Mouse (Mus musculus): Measurements from ENCODE around the gene Pecam1. TPM values are rescaled to one million over a fixed set of nuclear protein-coding genes. Genes with fewer than 3 reads are reported as not detected.

Gene Pecam1
- polyA plus RNA-seq, 1 experiment from 2014 or later: 52.0 TPM

DNA sequence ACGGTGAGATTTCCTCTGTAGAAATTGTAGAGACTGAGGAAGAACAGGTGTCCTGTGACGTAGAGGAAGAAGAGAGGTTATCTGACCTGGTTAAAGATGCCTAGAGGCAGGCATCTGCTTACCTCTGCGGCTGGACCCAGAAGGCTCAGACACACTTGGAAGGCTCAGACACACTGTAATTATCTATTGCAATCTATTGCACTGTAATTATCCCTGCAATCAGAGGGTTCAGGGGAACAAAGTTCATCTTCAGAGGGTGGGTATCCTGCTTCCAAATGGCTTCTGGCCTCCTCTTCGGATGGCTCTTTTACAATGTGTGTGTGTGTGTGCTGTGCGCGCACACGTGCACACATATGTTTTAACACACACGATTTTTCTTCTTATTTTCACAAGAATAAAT, 30.0 kb downstream of the Pecam1 start:
- Histone ChIP-seq H3K9me3 (replicated peaks; ENCODE audit: control insufficient read depth, low read length) (no peaks in the 10 kb centered on the region), H3K4me3 (ENCODE audit: low read depth, low read length) (no peak overlapping the region), H3K9ac (ENCODE audit: low read depth, low read length) (no peak overlapping the region), H3K4me2 (no peak overlapping the region), H3K27ac (ENCODE audit: low read depth, low read length) (no peak overlapping the region), H3K27me3 (ENCODE audit: control insufficient read depth, insufficient read depth, low read length) (no peaks in the 10 kb centered on the region), H3K4me1 (ENCODE audit: control insufficient read depth, insufficient read depth, low read length) (peaks cover 11% of the 10 kb centered on the region), H3K36me3 (ENCODE audit: control insufficient read depth, insufficient read depth, low read length) (no peaks in the 10 kb centered on the region)
- 87% methylated on average over 8 of the region's 8 CpGs for WGBS (ENCODE audit: insufficient replicate concordance)
- ATAC-seq (replicated peaks; ENCODE audit: insufficient number of reproducible peaks, low FRiP score, low TSS enrichment): no peak

DNA sequence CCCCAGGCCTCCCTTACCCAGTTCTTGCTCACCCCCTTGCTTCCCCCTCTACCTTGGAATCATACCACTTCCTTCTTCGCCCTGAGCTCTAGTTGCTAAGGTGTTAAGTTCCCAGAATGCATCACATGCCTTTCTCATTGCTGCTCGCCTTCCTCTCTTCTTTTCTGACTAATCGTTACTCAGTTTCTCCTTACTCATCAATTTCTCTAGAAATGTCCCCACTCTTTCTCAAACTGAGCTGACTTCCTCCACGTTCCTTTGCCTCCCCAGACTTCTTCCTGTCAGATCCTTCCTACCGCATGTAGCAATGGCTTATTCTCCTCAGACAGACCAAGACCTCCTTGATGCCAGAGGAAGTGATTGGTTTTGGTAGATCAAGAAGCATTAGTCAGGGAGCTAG, 33.9 kb downstream of the Pecam1 start:
- H3K27me3 ChIP-seq (ENCODE audit: control insufficient read depth, insufficient read depth, low read length): no peaks in the 10 kb centered on the region
- ATAC-seq (replicated peaks; ENCODE audit: insufficient number of reproducible peaks, low FRiP score, low TSS enrichment): no peak
- H3K36me3 ChIP-seq (ENCODE audit: control insufficient read depth, insufficient read depth, low read length): no peaks in the 10 kb centered on the region
- no peak overlapping the region for H3K9ac ChIP-seq (ENCODE audit: low read depth, low read length)
- no peaks in the 10 kb centered on the region for H3K9me3 ChIP-seq (replicated peaks; ENCODE audit: control insufficient read depth, low read length)
- no peak overlapping the region for H3K27ac ChIP-seq (ENCODE audit: low read depth, low read length)
- 73% methylated on average over 5 of the region's 5 CpGs for WGBS (ENCODE audit: insufficient replicate concordance)
- H3K4me2 ChIP-seq: no peak overlapping the region
- H3K4me1 ChIP-seq (ENCODE audit: control insufficient read depth, insufficient read depth, low read length): peaks cover 3% of the 10 kb centered on the region
- no peak overlapping the region for H3K4me3 ChIP-seq (ENCODE audit: low read depth, low read length)

DNA sequence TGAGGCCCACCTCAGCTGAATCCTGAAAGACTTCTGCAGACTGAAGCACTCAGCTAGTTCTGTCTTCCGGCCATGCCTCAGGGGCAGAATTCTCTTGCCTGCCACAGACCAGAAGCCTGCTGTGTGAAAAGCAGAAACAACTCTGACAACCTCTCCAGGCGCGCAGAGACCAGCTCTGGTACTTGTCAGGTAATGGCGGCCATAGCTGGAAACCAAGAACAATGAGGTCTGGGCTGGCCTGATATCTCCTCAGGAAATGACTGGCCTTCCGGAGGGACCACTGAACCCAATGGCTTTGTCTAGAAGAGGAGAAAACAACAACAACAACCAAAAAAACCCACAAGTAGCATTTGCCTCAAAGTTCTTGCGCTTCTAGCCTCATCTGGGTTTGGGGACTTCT, 35.4 kb downstream of the Pecam1 start:
- H3K27ac ChIP-seq (ENCODE audit: low read depth, low read length): peak overlapping the region; percentile 88
- H3K4me1 ChIP-seq (ENCODE audit: control insufficient read depth, insufficient read depth, low read length): peaks cover 3% of the 10 kb centered on the region
- H3K36me3 ChIP-seq (ENCODE audit: control insufficient read depth, insufficient read depth, low read length): no peaks in the 10 kb centered on the region
- H3K4me3 ChIP-seq (ENCODE audit: low read depth, low read length): peak overlapping the region; percentile 33
- no peaks in the 10 kb centered on the region for H3K9me3 ChIP-seq (replicated peaks; ENCODE audit: control insufficient read depth, low read length)
- peak overlapping the region; percentile 66 for H3K9ac ChIP-seq (ENCODE audit: low read depth, low read length)
- no peaks in the 10 kb centered on the region for H3K27me3 ChIP-seq (ENCODE audit: control insufficient read depth, insufficient read depth, low read length)
- 47% methylated on average over 6 of the region's 6 CpGs for WGBS (ENCODE audit: insufficient replicate concordance)
- no peak for ATAC-seq (replicated peaks; ENCODE audit: insufficient number of reproducible peaks, low FRiP score, low TSS enrichment)
- H3K4me2 ChIP-seq: peak overlapping the region; percentile 36

DNA sequence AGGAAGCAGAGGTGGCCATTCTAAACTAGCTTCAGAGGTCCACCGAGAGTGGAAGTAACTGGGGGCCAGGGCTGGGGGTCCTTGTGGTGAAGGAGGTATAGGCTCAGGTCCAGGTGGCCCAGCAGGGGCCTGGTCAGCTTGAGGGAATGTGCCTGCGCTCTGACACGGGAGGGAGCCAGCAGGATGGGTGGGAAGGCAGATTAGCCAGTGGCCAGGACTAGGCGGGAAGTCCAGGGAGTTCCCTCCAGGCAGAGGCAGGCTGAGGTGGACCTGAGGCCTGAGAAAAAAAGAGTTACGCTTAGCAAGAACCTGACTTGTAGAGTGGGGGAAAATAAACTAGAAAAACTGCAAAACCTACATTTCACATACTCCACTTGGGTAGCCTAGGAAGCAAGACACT, 39.6 kb downstream of the Pecam1 start:
- Histone ChIP-seq H3K4me2 (no peak overlapping the region), H3K27ac (ENCODE audit: low read depth, low read length) (no peak overlapping the region), H3K36me3 (ENCODE audit: control insufficient read depth, insufficient read depth, low read length) (no peaks in the 10 kb centered on the region), H3K4me3 (ENCODE audit: low read depth, low read length) (no peak overlapping the region), H3K4me1 (ENCODE audit: control insufficient read depth, insufficient read depth, low read length) (peaks cover 28% of the 10 kb centered on the region), H3K9me3 (replicated peaks; ENCODE audit: control insufficient read depth, low read length) (no peaks in the 10 kb centered on the region), H3K27me3 (ENCODE audit: control insufficient read depth, insufficient read depth, low read length) (no peaks in the 10 kb centered on the region), H3K9ac (ENCODE audit: low read depth, low read length) (no peak overlapping the region)
- ATAC-seq (replicated peaks; ENCODE audit: insufficient number of reproducible peaks, low FRiP score, low TSS enrichment): no peak
- 57% methylated on average over 5 of the region's 5 CpGs for WGBS (ENCODE audit: insufficient replicate concordance)

DNA sequence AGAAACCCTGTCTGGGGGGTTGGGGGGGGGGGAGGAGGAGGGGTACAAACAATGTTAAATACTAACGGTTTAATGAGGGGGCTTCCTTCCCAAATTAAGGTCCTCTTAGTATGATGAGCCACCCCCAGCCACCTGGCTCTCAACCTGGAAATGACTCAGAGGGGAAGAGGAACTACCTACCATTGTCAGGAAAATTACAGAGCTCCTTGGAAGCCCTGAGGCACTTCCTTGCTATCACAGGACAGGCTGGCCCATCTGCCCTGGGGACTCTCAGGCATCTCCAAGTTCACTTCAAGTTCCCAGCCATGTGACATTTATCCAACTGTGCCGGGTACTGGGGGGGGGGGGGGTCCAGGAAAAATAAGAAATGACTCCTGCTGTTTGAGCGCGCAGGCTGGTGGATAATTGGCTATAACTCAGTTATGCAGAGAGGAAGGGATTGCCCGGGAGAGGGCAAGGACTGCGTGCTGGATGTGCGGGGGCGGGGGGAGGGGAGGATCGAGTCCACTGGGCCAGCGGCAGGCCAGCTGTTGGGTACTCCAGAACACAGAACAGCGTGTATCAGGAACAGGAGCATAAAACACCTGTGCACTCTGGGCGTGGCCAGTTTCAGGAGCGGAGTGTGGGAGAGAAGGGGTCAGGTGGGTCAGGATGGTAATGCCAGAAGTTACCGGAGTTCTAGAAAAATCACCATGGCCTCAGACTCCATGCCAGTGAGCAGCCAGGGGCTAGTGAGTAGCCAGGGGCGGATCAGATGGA, 41.0 kb downstream of the Pecam1 start:
- Histone ChIP-seq H3K9ac (ENCODE audit: low read depth, low read length) (no peak overlapping the region), H3K27me3 (ENCODE audit: control insufficient read depth, insufficient read depth, low read length) (no peaks in the 10 kb centered on the region), H3K4me1 (ENCODE audit: control insufficient read depth, insufficient read depth, low read length) (peaks cover 27% of the 10 kb centered on the region), H3K36me3 (ENCODE audit: control insufficient read depth, insufficient read depth, low read length) (no peaks in the 10 kb centered on the region), H3K27ac (ENCODE audit: low read depth, low read length) (no peak overlapping the region), H3K4me3 (ENCODE audit: low read depth, low read length) (no peak overlapping the region), H3K9me3 (replicated peaks; ENCODE audit: control insufficient read depth, low read length) (no peaks in the 10 kb centered on the region), H3K4me2 (peak overlapping the region; percentile 20; the same call in 1 of the 2 replicates)
- 0 out of 2 replicates have a peak, but pooled peaks have one; percentile 3 for ATAC-seq (replicated peaks; ENCODE audit: insufficient number of reproducible peaks, low FRiP score, low TSS enrichment)
- WGBS (ENCODE audit: insufficient replicate concordance): 38% methylated on average over 15 of the region's 15 CpGs

DNA sequence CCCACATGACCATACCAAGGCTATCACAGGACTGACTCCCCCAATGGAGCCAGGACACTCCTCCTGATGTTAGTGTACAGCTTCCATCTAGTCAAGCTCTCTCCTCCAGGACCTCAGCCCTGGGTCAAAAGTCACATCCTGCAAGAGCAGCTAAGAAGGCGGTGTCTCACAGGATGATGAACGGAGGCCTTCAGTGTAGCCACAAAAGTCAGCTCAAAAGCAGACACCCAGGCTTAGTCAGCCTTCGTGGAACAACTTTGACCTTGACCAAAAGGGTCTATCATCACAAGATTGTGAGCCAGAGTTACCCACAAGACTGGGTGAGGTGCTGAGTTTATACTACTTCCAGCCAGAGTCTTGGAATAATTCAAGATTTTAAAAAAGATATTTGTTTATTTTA, 42.6 kb downstream of the Pecam1 start:
- 44% methylated on average over 3 of the region's 3 CpGs for WGBS (ENCODE audit: insufficient replicate concordance)
- H3K27ac ChIP-seq (ENCODE audit: low read depth, low read length): no peak overlapping the region

DNA sequence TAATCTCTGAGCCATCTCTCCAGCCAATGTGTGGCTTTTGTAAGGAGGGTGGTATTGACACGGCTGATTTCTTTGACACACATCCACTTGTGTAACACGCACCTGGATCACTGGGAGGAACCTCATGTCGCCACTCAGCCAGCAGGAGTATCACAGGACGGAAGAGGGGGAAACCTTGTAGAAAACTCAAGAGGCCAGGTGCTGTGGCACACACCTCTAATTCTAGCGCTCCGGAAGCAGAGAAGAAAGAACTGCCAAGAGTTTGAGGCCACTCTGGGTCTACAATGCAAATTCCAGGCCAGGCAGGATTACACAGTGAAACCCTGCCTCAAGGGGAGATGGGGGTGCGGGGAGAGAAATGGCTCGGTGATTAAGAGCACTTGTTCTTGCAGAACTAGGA, 43.3 kb downstream of the Pecam1 start:
- WGBS (ENCODE audit: insufficient replicate concordance): 71% methylated on average over 8 of the region's 8 CpGs
- no peak for ATAC-seq (replicated peaks; ENCODE audit: insufficient number of reproducible peaks, low FRiP score, low TSS enrichment)
- Histone ChIP-seq H3K9me3 (replicated peaks; ENCODE audit: control insufficient read depth, low read length) (no peaks in the 10 kb centered on the region), H3K9ac (ENCODE audit: low read depth, low read length) (no peak overlapping the region), H3K4me2 (no peak overlapping the region), H3K4me3 (ENCODE audit: low read depth, low read length) (no peak overlapping the region), H3K27me3 (ENCODE audit: control insufficient read depth, insufficient read depth, low read length) (no peaks in the 10 kb centered on the region), H3K36me3 (ENCODE audit: control insufficient read depth, insufficient read depth, low read length) (no peaks in the 10 kb centered on the region), H3K4me1 (ENCODE audit: control insufficient read depth, insufficient read depth, low read length) (peaks cover 27% of the 10 kb centered on the region), H3K27ac (ENCODE audit: low read depth, low read length) (no peak overlapping the region)

More for the DNA sequence above, 42.6 kb downstream of the Pecam1 start:
- no peak overlapping the region for H3K4me2 ChIP-seq
- H3K36me3 ChIP-seq (ENCODE audit: control insufficient read depth, insufficient read depth, low read length): no peaks in the 10 kb centered on the region
- H3K4me3 ChIP-seq (ENCODE audit: low read depth, low read length): no peak overlapping the region
- no peak overlapping the region for H3K9ac ChIP-seq (ENCODE audit: low read depth, low read length)
- H3K4me1 ChIP-seq (ENCODE audit: control insufficient read depth, insufficient read depth, low read length): peaks cover 27% of the 10 kb centered on the region
- H3K9me3 ChIP-seq (replicated peaks; ENCODE audit: control insufficient read depth, low read length): no peaks in the 10 kb centered on the region
- no peaks in the 10 kb centered on the region for H3K27me3 ChIP-seq (ENCODE audit: control insufficient read depth, insufficient read depth, low read length)
- no peak for ATAC-seq (replicated peaks; ENCODE audit: insufficient number of reproducible peaks, low FRiP score, low TSS enrichment)

DNA sequence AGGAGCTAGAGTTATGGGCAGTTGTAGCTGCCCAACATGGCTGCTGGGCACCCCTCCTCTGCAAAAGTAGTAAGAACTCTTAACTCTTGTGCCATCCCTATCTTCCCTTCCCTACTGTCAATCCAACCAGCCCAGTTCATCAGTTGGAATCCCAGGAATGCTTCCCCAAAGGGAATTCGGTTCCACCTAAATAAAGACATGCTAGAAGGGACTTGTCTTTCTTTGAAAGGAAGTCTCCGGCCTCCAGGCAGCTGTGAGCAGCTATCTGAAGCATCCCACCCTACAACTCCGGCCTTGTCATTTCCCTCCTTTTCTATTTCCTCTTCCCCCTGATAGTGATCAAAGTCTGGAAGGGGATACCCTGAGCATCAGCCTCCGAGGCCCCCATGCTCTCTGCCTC, 44.2 kb downstream of the Pecam1 start:
- no peaks in the 10 kb centered on the region for H3K27me3 ChIP-seq (ENCODE audit: control insufficient read depth, insufficient read depth, low read length)
- H3K4me1 ChIP-seq (ENCODE audit: control insufficient read depth, insufficient read depth, low read length): peaks cover 27% of the 10 kb centered on the region
- no peaks in the 10 kb centered on the region for H3K36me3 ChIP-seq (ENCODE audit: control insufficient read depth, insufficient read depth, low read length)
- 18% methylated on average over 4 of the region's 4 CpGs for whole genome bisulfite sequencing (ENCODE audit: insufficient replicate concordance)
- H3K4me2 ChIP-seq: no peak overlapping the region
- no peaks in the 10 kb centered on the region for H3K9me3 ChIP-seq (replicated peaks; ENCODE audit: control insufficient read depth, low read length)
- no peak for ATAC-seq (replicated peaks; ENCODE audit: insufficient number of reproducible peaks, low FRiP score, low TSS enrichment)
- H3K4me3 ChIP-seq (ENCODE audit: low read depth, low read length): no peak overlapping the region
- no peak overlapping the region for H3K9ac ChIP-seq (ENCODE audit: low read depth, low read length)
- H3K27ac ChIP-seq (ENCODE audit: low read depth, low read length): no peak overlapping the region
